Mouse (Mus musculus) lung, postnatal 0 days (tissue): ENCODE measurements around the gene Dgkb. TPM values are rescaled to one million over a fixed set of nuclear protein-coding genes. Genes with fewer than 3 reads are reported as not detected.
A peak's percentile ranks its signal among the peaks of the same experiment; 100 is the strongest.

Experiments used
- ATAC-seq: fragments of 200-750 bp; cut with Nextera tagmentation; 2 replicates; pipeline ENCODE4 v1.8.0; 2017; ENCODE audit warnings: moderate library complexity
- DNase-seq: peaks from one replicate; pipeline ENCODE4 v3.0.0-alpha.2; 2016; ENCODE audit warnings: low spot score
- H3K27ac ChIP-seq: fragments of 300-500 bp; sonication (generic); 2 replicates; pipeline ENCODE4 v1.5.1; 2014; ENCODE audit warnings: antibody characterized with exemption, mild to moderate bottlenecking, low read length, mixed read lengths
- H3K27me3 ChIP-seq: fragments of 300-500 bp; sonication (generic); replicated peaks from 2 replicates; pipeline ENCODE4 v1.6.1; 2014; ENCODE audit warnings: low read length, mixed read lengths; ENCODE audit not compliant: insufficient read depth
- H3K36me3 ChIP-seq: fragments of 300-500 bp; sonication (generic); 2 replicates; pipeline ENCODE4 v1.6.1; 2014; ENCODE audit warnings: low read length, mixed read lengths; ENCODE audit not compliant: insufficient read depth
- H3K4me1 ChIP-seq: fragments of 300-500 bp; sonication (generic); 2 replicates; pipeline ENCODE4 v1.6.1; 2014; ENCODE audit warnings: antibody characterized with exemption, low read depth, low read length, mixed read lengths; ENCODE audit not compliant: insufficient read depth
- H3K4me2 ChIP-seq: fragments of 300-500 bp; sonication (generic); replicated peaks from 2 replicates; pipeline ENCODE4 v1.6.1; 2014; ENCODE audit warnings: low read depth, mild to moderate bottlenecking, low read length, moderate library complexity, mixed read lengths
- H3K4me3 ChIP-seq: fragments of 300-500 bp; sonication (generic); 2 replicates; pipeline ENCODE4 v1.5.1; 2014; ENCODE audit warnings: low read depth, low read length
- H3K9ac ChIP-seq: fragments of 300-500 bp; sonication (generic); replicated peaks from 2 replicates; pipeline ENCODE4 v1.6.1; 2014; ENCODE audit warnings: low read depth, mild to moderate bottlenecking
- H3K9me3 ChIP-seq: fragments of 300-500 bp; sonication (generic); 2 replicates; pipeline ENCODE4 v1.6.1; 2016; ENCODE audit warnings: low read length, mixed read lengths
- CTCF ChIP-seq: IDR thresholded peaks from 2 replicates; pipeline ENCODE4 v1.5.1; 2016; ENCODE audit warnings: antibody characterized with exemption, mild to moderate bottlenecking
- EP300 ChIP-seq: IDR thresholded peaks from 2 replicates; pipeline ENCODE4 v1.6.1; 2016; ENCODE audit warnings: antibody characterized with exemption, mild to moderate bottlenecking, control low read depth
- WGBS: fragments of 180-500 bp; shearing (Covaris S2); extraction: QIAGEN DNeasy Blood & Tissue Kit; methylation state at CpG from one replicate; pipeline ENCODE4 v1.1.7; 2014; 5-methylcytosine and 5-hydroxymethylcytosine counted together
- polyA plus RNA-seq: library from polyadenylated mRNA; unstranded; fragments of >200 nt; fragmentation: Nextera tagmentation; extraction: Ambion mirVana; gene quantifications from 2 replicates; pipeline ENCODE4 v1.2.1, GENCODE M21; 2015

Gene Dgkb
- polyA plus RNA-seq, 1 experiment from 2014 or later = 3.5 TPM

GRCm38 (mm10) chr12:37889431-37889830 is 71.9 kb downstream of the Dgkb start:
- H3K36me3 ChIP-seq = no peaks in the 10 kb centered on the region
- no peak overlapping the region for H3K4me2 ChIP-seq
- H3K4me1 ChIP-seq = no peaks in the 10 kb centered on the region
- H3K27ac ChIP-seq = no peak overlapping the region
- no peaks in the 10 kb centered on the region for H3K9me3 ChIP-seq
- ATAC-seq (no peak), DNase-seq (no peak)
- no peak overlapping the region for H3K4me3 ChIP-seq
- no peak overlapping the region for H3K9ac ChIP-seq
- TF ChIP-seq CTCF (no peak), EP300 (no peak)
- no peaks in the 10 kb centered on the region for H3K27me3 ChIP-seq
- 83% methylated on average over 4 of the region's 4 CpGs for WGBS

DNA sequence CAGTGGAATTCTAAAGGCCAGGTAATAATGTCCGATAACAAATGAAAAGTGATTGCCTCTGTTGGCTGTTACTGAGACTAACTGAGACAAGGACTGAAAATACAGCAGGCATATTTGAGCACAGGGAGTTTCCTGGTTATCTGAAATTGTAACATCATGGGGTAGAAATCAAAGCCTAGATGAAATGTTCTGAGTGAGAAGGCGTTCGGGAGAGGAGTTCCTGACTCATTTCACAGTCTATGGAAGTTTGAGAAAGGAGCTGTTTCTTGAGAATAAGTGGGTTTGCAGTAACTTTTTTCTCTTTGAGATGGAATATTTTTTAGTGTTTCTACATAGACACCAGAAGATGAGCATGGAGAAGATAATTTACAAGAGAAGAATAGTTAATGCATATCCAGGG is 73.8 kb downstream of the Dgkb start:
- Histone ChIP-seq H3K4me1 (no peaks in the 10 kb centered on the region), H3K4me3 (no peak overlapping the region), H3K27me3 (no peaks in the 10 kb centered on the region), H3K9me3 (no peaks in the 10 kb centered on the region), H3K4me2 (no peak overlapping the region), H3K36me3 (no peaks in the 10 kb centered on the region), H3K27ac (no peak overlapping the region), H3K9ac (no peak overlapping the region)
- TF ChIP-seq EP300 = no peak
- no peak for TF ChIP-seq CTCF
- 87% methylated on average over 3 of the region's 3 CpGs for WGBS
- ATAC-seq (no peak), DNase-seq (no peak)

GRCm38 (mm10) chr12:37942163-37942562 is 124.6 kb downstream of the Dgkb start:
- Histone ChIP-seq H3K27me3 (no peaks in the 10 kb centered on the region), H3K9me3 (no peaks in the 10 kb centered on the region), H3K9ac (no peak overlapping the region), H3K4me2 (no peak overlapping the region), H3K36me3 (no peaks in the 10 kb centered on the region), H3K4me1 (no peaks in the 10 kb centered on the region), H3K4me3 (no peak overlapping the region), H3K27ac (no peak overlapping the region)
- whole genome bisulfite sequencing = 90% methylated on average over 2 of the region's 2 CpGs
- no peak for ATAC-seq
- no peak for DNase-seq
- no peak for TF ChIP-seq CTCF
- no peak for TF ChIP-seq EP300

GRCm38 (mm10) chr12:37956193-37956592 is 138.7 kb downstream of the Dgkb start:
- Histone ChIP-seq H3K4me2 (no peak overlapping the region), H3K4me3 (no peak overlapping the region), H3K27me3 (no peaks in the 10 kb centered on the region), H3K27ac (no peak overlapping the region), H3K36me3 (no peaks in the 10 kb centered on the region), H3K9ac (no peak overlapping the region), H3K4me1 (no peaks in the 10 kb centered on the region), H3K9me3 (no peaks in the 10 kb centered on the region)
- DNase-seq (no peak), ATAC-seq (no peak)
- 78% methylated on average over 4 of the region's 4 CpGs for WGBS
- TF ChIP-seq CTCF (no peak), EP300 (no peak)

DNA sequence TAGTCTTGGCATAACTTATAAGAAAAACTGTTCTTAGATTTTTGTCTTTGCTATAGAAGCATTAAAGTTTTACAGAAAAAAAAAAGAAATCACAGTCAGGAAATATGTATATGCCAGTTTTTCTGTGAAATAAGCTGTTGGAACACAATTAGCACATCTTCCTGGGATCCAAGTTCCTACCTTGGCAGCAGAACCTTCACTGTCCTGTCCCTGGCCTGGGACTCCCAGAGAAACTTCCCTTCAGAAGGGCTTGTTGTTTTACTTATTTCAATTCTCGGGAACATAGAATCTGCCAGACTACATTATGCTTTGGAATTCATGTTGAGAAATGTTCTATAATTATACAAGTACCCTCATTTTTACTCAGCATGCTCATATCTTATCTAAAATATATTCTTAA is 154.0 kb downstream of the Dgkb start:
- DNase-seq (no peak), ATAC-seq (no peak)
- no peak overlapping the region for H3K4me3 ChIP-seq
- H3K27me3 ChIP-seq = no peaks in the 10 kb centered on the region
- no peak overlapping the region for H3K4me2 ChIP-seq
- TF ChIP-seq EP300 (no peak), CTCF (no peak)
- H3K9me3 ChIP-seq = no peaks in the 10 kb centered on the region
- 33% methylated on average over 1 of the region's 1 CpGs for WGBS
- no peaks in the 10 kb centered on the region for H3K36me3 ChIP-seq
- H3K9ac ChIP-seq = no peak overlapping the region
- no peaks in the 10 kb centered on the region for H3K4me1 ChIP-seq
- H3K27ac ChIP-seq = no peak overlapping the region

DNA sequence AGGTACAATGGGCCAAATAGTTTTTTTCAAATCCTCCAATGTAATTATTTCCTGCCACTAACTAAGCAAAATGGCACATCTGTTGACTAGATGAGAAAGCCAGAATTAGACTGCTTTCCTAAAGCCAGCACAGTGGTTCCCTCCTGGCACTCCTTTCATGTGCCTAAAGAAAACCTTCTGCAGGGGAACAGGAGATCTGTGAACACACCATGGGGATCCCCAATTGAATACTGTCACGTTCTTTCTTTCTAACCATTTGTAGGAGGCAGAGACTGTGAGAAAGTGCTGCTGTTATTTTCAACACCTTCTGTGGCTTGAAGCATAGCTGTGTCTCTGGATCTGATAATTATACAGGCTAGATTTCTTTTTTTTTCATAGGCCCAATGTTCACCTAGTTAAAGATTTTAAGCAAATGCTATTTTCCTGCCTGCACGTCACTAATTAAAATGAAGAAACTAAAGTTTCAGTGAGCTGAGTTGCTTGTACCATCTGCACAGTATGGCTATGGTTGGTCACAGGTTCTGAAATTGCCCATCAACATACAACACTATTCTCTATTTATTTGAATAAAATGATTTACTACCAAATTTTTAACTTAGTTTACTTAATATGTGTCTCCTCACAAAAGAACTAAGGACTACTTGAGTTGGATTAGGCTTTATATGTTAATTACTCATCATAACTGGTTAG is 161.1 kb downstream of the Dgkb start:
- no peak for ATAC-seq
- no peak for TF ChIP-seq EP300
- TF ChIP-seq CTCF = no peak
- Histone ChIP-seq H3K4me1 (no peaks in the 10 kb centered on the region), H3K4me2 (no peak overlapping the region), H3K27me3 (no peaks in the 10 kb centered on the region), H3K4me3 (no peak overlapping the region), H3K9me3 (no peaks in the 10 kb centered on the region), H3K27ac (no peak overlapping the region), H3K9ac (no peak overlapping the region), H3K36me3 (no peaks in the 10 kb centered on the region)
- no peak for DNase-seq
- 73% methylated on average over 2 of the region's 2 CpGs for WGBS

GRCm38 (mm10) chr12:37985352-37985751 is 167.8 kb downstream of the Dgkb start:
- no peak overlapping the region for H3K9ac ChIP-seq
- TF ChIP-seq CTCF (no peak), EP300 (peak; percentile 98)
- no peaks in the 10 kb centered on the region for H3K4me1 ChIP-seq
- WGBS = 56% methylated on average over 1 of the region's 1 CpGs
- no peaks in the 10 kb centered on the region for H3K36me3 ChIP-seq
- H3K27me3 ChIP-seq = no peaks in the 10 kb centered on the region
- no peaks in the 10 kb centered on the region for H3K9me3 ChIP-seq
- no peak overlapping the region for H3K27ac ChIP-seq
- H3K4me2 ChIP-seq = no peak overlapping the region
- no peak overlapping the region for H3K4me3 ChIP-seq
- DNase-seq (peak; percentile 32), ATAC-seq (peak; percentile 84)
